In genomic region chr5:52616549-52616948, GRCm38 (mm10) we compare ENCODE assay signal across 8 mouse cellular contexts. TPM values are rescaled to one million over a fixed set of nuclear protein-coding genes. Genes with fewer than 3 reads are reported as not detected.
DNase-seq lines count a peak whose midpoint lies in the region; ATAC-seq and TF ChIP-seq lines count a peak whose summit lies in the region.

No protein-coding gene starts in this region.

- no peaks in the 10 kb centered on the region for H3K36me3 ChIP-seq in kidney, adult 2 months (ENCODE audit: control insufficient read depth, insufficient read depth, low read length)
- no peaks in the 10 kb centered on the region for H3K36me3 ChIP-seq in embryonic facial prominence, embryonic 14.5 days (ENCODE audit: control insufficient read depth, insufficient read depth, low read length)
- no peaks in the 10 kb centered on the region for H3K36me3 ChIP-seq in heart, embryonic 13.5 days

- TF ChIP-seq CTCF in kidney, adult 2 months (conservative IDR thresholded peaks at IDR 0.05; ENCODE audit: insufficient read depth, insufficient read length, low read depth, low read length) = no peak

- H3K9ac ChIP-seq in embryonic facial prominence, embryonic 14.5 days (ENCODE audit: low read depth, low read length) = no peak overlapping the region
- 0 out of 2 replicates have a peak overlapping the region, but pooled peaks have one; percentile 28 for H3K9ac ChIP-seq in heart, embryonic 13.5 days

- no peak overlapping the region for H3K27ac ChIP-seq in kidney, adult 2 months (ENCODE audit: insufficient read depth, low read depth, low read length)
- H3K27ac ChIP-seq in embryonic facial prominence, embryonic 14.5 days (replicated peaks; ENCODE audit: low read depth, low read length) = peak overlapping the region; percentile 75
- H3K27ac ChIP-seq in heart, embryonic 13.5 days (replicated peaks) = peak overlapping the region; percentile 91

- DNase-seq in kidney, postnatal 4 days = peak; percentile 49 to 62
- DNase-seq in kidney, adult 2 months = no peak
- DNase-seq in embryonic facial prominence, embryonic 14.5 days (ENCODE audit: low spot score) = peak; percentile 90
- DNase-seq in layer of hippocampus, postnatal 14 days (ENCODE audit: low spot score in 2 of 2) = peak; percentile 60 to 63
- DNase-seq in mesoderm, embryonic 11.5 days (ENCODE audit: low read depth, low spot score) = peak; percentile 37
- no peak for DNase-seq in thymus, postnatal 0 days (ENCODE audit: low spot score)

- TF ChIP-seq POLR2A in kidney, adult 2 months (IDR thresholded peaks at IDR 0.05; ENCODE audit: low read depth, low read length) = no peak

- H3K4me2 ChIP-seq in embryonic facial prominence, embryonic 14.5 days (ENCODE audit: low read depth, low read length) = no peak overlapping the region
- no peak overlapping the region for H3K4me2 ChIP-seq in heart, embryonic 13.5 days

- ATAC-seq in embryonic facial prominence, embryonic 14.5 days (ENCODE audit: low read depth) = peak; percentile 65
- no peak for ATAC-seq in heart, embryonic 13.5 days (ENCODE audit: extremely low read depth, insufficient number of reproducible peaks, low FRiP score, low TSS enrichment)
- ATAC-seq in monocyte, adult 5-6 weeks (replicated peaks; ENCODE audit: insufficient number of reproducible peaks, low FRiP score, low TSS enrichment, poor library complexity, severe bottlenecking) = no peak

- 28% methylated on average over 2 of the region's 2 CpGs for WGBS in kidney, adult 2 months
- WGBS in embryonic facial prominence, embryonic 14.5 days = 7% methylated on average over 2 of the region's 2 CpGs
- 5% methylated on average over 2 of the region's 2 CpGs for WGBS in heart, embryonic 13.5 days

- no peaks in the 10 kb centered on the region for H3K27me3 ChIP-seq in kidney, adult 2 months (replicated peaks; ENCODE audit: control insufficient read depth, insufficient read depth, low read length)
- no peaks in the 10 kb centered on the region for H3K27me3 ChIP-seq in embryonic facial prominence, embryonic 14.5 days (replicated peaks; ENCODE audit: control insufficient read depth, insufficient read depth, low read length)
- H3K27me3 ChIP-seq in heart, embryonic 13.5 days (replicated peaks) = 0 out of 2 replicates have a peak, but pooled peaks cover 8% of the 10 kb centered on the region

- H3K4me3 ChIP-seq in kidney, adult 2 months (ENCODE audit: insufficient read depth, low read depth, low read length) = no peak overlapping the region
- no peak overlapping the region for H3K4me3 ChIP-seq in embryonic facial prominence, embryonic 14.5 days (ENCODE audit: low read depth, low read length)
- H3K4me3 ChIP-seq in heart, embryonic 13.5 days = no peak overlapping the region

- no peaks in the 10 kb centered on the region for H3K4me1 ChIP-seq in kidney, adult 2 months (ENCODE audit: control insufficient read depth, insufficient read depth, low read length)
- peaks cover 31% of the 10 kb centered on the region for H3K4me1 ChIP-seq in embryonic facial prominence, embryonic 14.5 days (ENCODE audit: control insufficient read depth, insufficient read depth, low read length)
- H3K4me1 ChIP-seq in heart, embryonic 13.5 days = peaks cover 46% of the 10 kb centered on the region

- no peaks in the 10 kb centered on the region for H3K9me3 ChIP-seq in embryonic facial prominence, embryonic 14.5 days (ENCODE audit: control insufficient read depth, low read length)
- H3K9me3 ChIP-seq in heart, embryonic 13.5 days = no peaks in the 10 kb centered on the region

RNA-seq across cellular contexts. Expression of gene Lgi2, which starts 50.3 kb away (rescaled TPM):
- polyA plus RNA-seq in kidney, adult 2 months (2012; rRNA removed) = 0.25 and 0.39 TPM in 2 replicates
- polyA plus RNA-seq in embryonic facial prominence, embryonic 14.5 days (2014; fragmentation: Nextera tagmentation; extraction: Ambion mirVana) = 9.6 and 9.8 TPM in 2 replicates
- 2.0 and 2.1 TPM in 2 replicates for polyA plus RNA-seq in heart, embryonic 13.5 days (2015; fragmentation: Nextera tagmentation; extraction: Ambion mirVana)
- 10 to 100 TPM; 30.8 to 32.0 TPM for total RNA-seq in layer of hippocampus, postnatal 14 days (2021)
- 2.4 TPM in 2 replicates for polyA plus RNA-seq in thymus, postnatal 0 days (2015; fragmentation: Nextera tagmentation; extraction: Ambion mirVana)
- total RNA-seq in monocyte, adult 5-6 weeks (2017) = 0.10 TPM in 1 of 3 replicates, not detected in the others

RNA-seq across cellular contexts. Expression of gene Sepsecs, which starts 53.0 kb away (rescaled TPM):
- polyA plus RNA-seq in kidney, adult 2 months (2012; rRNA removed) = 10.5 and 11.9 TPM in 2 replicates
- polyA plus RNA-seq in embryonic facial prominence, embryonic 14.5 days (2014; fragmentation: Nextera tagmentation; extraction: Ambion mirVana) = 9.2 and 9.8 TPM in 2 replicates
- 4.9 and 5.0 TPM in 2 replicates for polyA plus RNA-seq in heart, embryonic 13.5 days (2015; fragmentation: Nextera tagmentation; extraction: Ambion mirVana)
- total RNA-seq in layer of hippocampus, postnatal 14 days (2021) = 10 to 100 TPM; 10.6 to 11.5 TPM
- polyA plus RNA-seq in thymus, postnatal 0 days (2015; fragmentation: Nextera tagmentation; extraction: Ambion mirVana) = 6.6 and 8.1 TPM in 2 replicates
- total RNA-seq in monocyte, adult 5-6 weeks (2017) = 8.8 to 16.1 TPM (median 10.9 TPM) in 3 replicates

Comparison
In these comparisons a context has a peak if more than half of its experiments do, and no peak if none do; other contexts are left out.
1. DNase-seq: peak in kidney, postnatal 4 days (2 of 2), embryonic facial prominence, embryonic 14.5 days (single experiment), layer of hippocampus, postnatal 14 days (2 of 2) and mesoderm, embryonic 11.5 days (single experiment); none in kidney, adult 2 months (single experiment) and thymus, postnatal 0 days (single experiment).